Mouse (Mus musculus) frontal cortex, postnatal 25 days (tissue): Measurements from ENCODE around the gene Srrm2.

Experiments used
- DNase-seq, 2 experiments: peaks; one replicate each; pipeline ENCODE4 v3.0.0; 2022; ENCODE audit warnings: low spot score in 2 of 2

Gene Srrm2

GRCm38 (mm10) chr17:23790269-23791078, at the start of gene Srrm2:
TSS of gene Srrm2 (plus strand) at chr17:23790532.
- DNase-seq: peak; percentile 29 to 41

GRCm38 (mm10) chr17:23740598-23741021, 49.7 kb upstream of the Srrm2 start, which contains the start of gene Paqr4:
TSS of gene Paqr4 (minus strand) at chr17:23740867.
- no peak for DNase-seq

- DNase-seq: no peak
Measured at GRCm38 (mm10) chr17:23741359-23742209, 48.7 kb upstream of the Srrm2 start.

GRCm38 (mm10) chr17:23742210-23742793, 48.0 kb upstream of the Srrm2 start:
- DNase-seq: no peak

- no peak for DNase-seq
Measured at GRCm38 (mm10) chr17:23742941-23743340, 47.4 kb upstream of the Srrm2 start.

- DNase-seq: no peak
Measured at GRCm38 (mm10) chr17:23744076-23744475, 46.3 kb upstream of the Srrm2 start.

- no peak for DNase-seq
Measured at GRCm38 (mm10) chr17:23744651-23745050, 45.7 kb upstream of the Srrm2 start.

GRCm38 (mm10) chr17:23745301-23746251, 44.8 kb upstream of the Srrm2 start, which contains the start of gene Kremen2:
TSS of gene Kremen2 (minus strand) at chr17:23745833.
- no peak for DNase-seq

- DNase-seq: no peak
Measured at GRCm38 (mm10) chr17:23746311-23746710, 44.0 kb upstream of the Srrm2 start.

- DNase-seq: no peak
Measured at GRCm38 (mm10) chr17:23746767-23747166, 43.6 kb upstream of the Srrm2 start.

- DNase-seq: no peak
Measured at GRCm38 (mm10) chr17:23747471-23747870, 42.9 kb upstream of the Srrm2 start.

GRCm38 (mm10) chr17:23748026-23748425, 42.3 kb upstream of the Srrm2 start:
- no peak for DNase-seq

GRCm38 (mm10) chr17:23748631-23749391, 41.5 kb upstream of the Srrm2 start:
- peak in 1 of 2 experiments; percentile 57 for DNase-seq

- no peak for DNase-seq
Measured at GRCm38 (mm10) chr17:23749400-23750191, 40.7 kb upstream of the Srrm2 start.

GRCm38 (mm10) chr17:23755689-23756088, 34.6 kb upstream of the Srrm2 start:
- DNase-seq: no peak

- no peak for DNase-seq
Measured at GRCm38 (mm10) chr17:23757581-23757980, 32.8 kb upstream of the Srrm2 start.

- no peak for DNase-seq
Measured at GRCm38 (mm10) chr17:23758801-23759200, 31.5 kb upstream of the Srrm2 start.

- DNase-seq: no peak
Measured at GRCm38 (mm10) chr17:23760231-23760630, 30.1 kb upstream of the Srrm2 start.

- no peak for DNase-seq
Measured at GRCm38 (mm10) chr17:23761155-23761554, 29.2 kb upstream of the Srrm2 start.
